Mouse (Mus musculus): ENCODE data around the gene Nrbf2. TPM values are rescaled to one million over a fixed set of nuclear protein-coding genes. Genes with fewer than 3 reads are reported as not detected.

The Nrbf2 gene
- total and polyA plus RNA-seq, 2 experiments from 2014 or later: 15.5 to 34.4 TPM

GRCm38 (mm10) chr10:67320207-67320859 is 35.2 kb upstream of the Nrbf2 start:
- no peak for ATAC-seq (ENCODE audit: low FRiP score)
- Histone ChIP-seq H3K36me3 (ENCODE audit: insufficient read depth, low read length) (no peaks in the 10 kb centered on the region), H3K4me2 (ENCODE audit: low read depth, low read length, poor library complexity, severe bottlenecking) (peak overlapping the region; percentile 39; the same call in 1 of the 2 replicates), H3K9ac (replicated peaks; ENCODE audit: low read length, poor library complexity, severe bottlenecking) (no peak overlapping the region), H3K27me3 (ENCODE audit: insufficient read depth, low read length) (no peaks in the 10 kb centered on the region), H3K9me3 (ENCODE audit: low read length) (no peaks in the 10 kb centered on the region), H3K27ac (ENCODE audit: low read depth, low read length) (no peak overlapping the region), H3K4me3 (ENCODE audit: low read depth, low read length) (no peak overlapping the region), H3K4me1 (ENCODE audit: insufficient read depth, low read length) (no peaks in the 10 kb centered on the region)
- WGBS: 10% methylated on average over 17 of the region's 17 CpGs
- no peak for TF ChIP-seq CTCF (IDR thresholded peaks at IDR 0.05)
- no peak for DNase-seq (ENCODE audit: low spot score)

DNA sequence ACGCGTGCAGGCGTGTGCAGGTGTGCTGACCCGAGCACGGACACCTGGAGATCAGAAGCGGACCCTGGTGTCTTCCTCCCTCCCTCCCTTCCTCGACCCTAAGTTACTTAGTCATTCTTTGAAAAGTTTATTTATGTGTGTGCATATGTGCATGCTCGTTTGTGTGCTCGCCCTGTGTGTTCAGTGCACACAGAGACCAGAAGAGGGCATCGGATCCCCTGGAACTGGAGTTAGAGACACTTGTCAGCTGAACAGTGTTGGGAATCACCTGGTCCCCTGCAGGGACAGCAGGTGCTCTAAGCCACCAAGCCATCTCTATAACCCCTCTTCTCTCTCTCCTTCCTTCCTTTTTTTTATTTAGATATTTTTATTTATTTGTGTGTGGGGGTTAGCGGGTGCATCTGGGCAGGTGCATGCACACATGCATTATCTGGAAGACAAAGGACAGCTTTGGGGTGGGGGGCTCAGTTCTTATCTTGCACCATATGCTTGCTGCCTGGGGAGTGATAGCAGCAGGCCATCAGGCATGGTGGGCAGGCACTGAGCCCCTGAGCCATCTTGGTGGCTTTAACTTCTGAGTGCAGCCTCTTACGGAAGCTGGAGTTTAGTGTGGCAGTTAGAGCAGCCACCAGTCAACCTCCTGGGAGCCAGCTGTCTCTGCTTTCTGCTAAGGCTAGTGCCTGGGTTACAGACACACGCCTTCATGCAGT is 34.1 kb upstream of the Nrbf2 start:
- Histone ChIP-seq H3K9me3 (ENCODE audit: low read length) (no peaks in the 10 kb centered on the region), H3K9ac (replicated peaks; ENCODE audit: low read length, poor library complexity, severe bottlenecking) (no peak overlapping the region), H3K36me3 (ENCODE audit: insufficient read depth, low read length) (no peaks in the 10 kb centered on the region), H3K4me1 (ENCODE audit: insufficient read depth, low read length) (no peaks in the 10 kb centered on the region), H3K27ac (ENCODE audit: low read depth, low read length) (no peak overlapping the region), H3K27me3 (ENCODE audit: insufficient read depth, low read length) (no peaks in the 10 kb centered on the region), H3K4me2 (ENCODE audit: low read depth, low read length, poor library complexity, severe bottlenecking) (no peak overlapping the region), H3K4me3 (ENCODE audit: low read depth, low read length) (no peak overlapping the region)
- 76% methylated on average over 13 of the region's 13 CpGs for WGBS
- DNase-seq (ENCODE audit: low spot score) (no peak), ATAC-seq (ENCODE audit: low FRiP score) (no peak)
- peak; percentile 62 for TF ChIP-seq CTCF (IDR thresholded peaks at IDR 0.05)

DNA sequence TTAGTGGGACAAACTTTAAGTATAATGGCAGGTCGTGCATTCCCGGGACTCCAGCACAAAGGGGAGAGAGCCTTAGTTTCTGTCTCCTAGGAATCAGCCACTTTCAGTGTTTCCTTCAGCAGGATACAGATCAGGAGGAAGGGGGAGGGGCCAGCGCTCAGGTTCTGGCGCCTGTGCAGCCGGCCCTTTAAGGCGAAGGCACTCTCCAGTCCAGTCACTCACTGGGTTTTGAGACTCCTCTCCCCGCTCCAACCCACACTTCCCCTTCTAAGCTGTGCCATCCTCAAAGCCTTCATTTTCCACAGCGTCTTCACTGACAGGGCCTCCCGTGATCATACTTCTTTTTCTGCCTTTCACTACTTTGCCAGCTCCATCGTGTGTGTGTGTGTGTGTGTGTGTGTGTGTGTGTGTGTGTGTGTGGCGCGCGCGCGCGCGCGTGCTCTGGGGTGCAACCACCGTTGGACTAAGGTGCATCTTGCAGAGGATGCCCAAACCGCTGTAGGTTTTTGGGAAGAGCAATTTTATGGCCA is 32.9 kb upstream of the Nrbf2 start:
- Histone ChIP-seq H3K36me3 (ENCODE audit: insufficient read depth, low read length) (no peaks in the 10 kb centered on the region), H3K27me3 (ENCODE audit: insufficient read depth, low read length) (no peaks in the 10 kb centered on the region), H3K4me2 (ENCODE audit: low read depth, low read length, poor library complexity, severe bottlenecking) (peak overlapping the region; percentile 44), H3K9me3 (ENCODE audit: low read length) (no peaks in the 10 kb centered on the region), H3K4me3 (ENCODE audit: low read depth, low read length) (peak overlapping the region; percentile 9), H3K4me1 (ENCODE audit: insufficient read depth, low read length) (no peaks in the 10 kb centered on the region), H3K27ac (ENCODE audit: low read depth, low read length) (no peak overlapping the region), H3K9ac (replicated peaks; ENCODE audit: low read length, poor library complexity, severe bottlenecking) (no peak overlapping the region)
- ATAC-seq (ENCODE audit: low FRiP score): no peak
- no peak for DNase-seq (ENCODE audit: low spot score)
- WGBS: 2% methylated on average over 19 of the region's 20 CpGs
- TF ChIP-seq CTCF (IDR thresholded peaks at IDR 0.05): no peak

DNA sequence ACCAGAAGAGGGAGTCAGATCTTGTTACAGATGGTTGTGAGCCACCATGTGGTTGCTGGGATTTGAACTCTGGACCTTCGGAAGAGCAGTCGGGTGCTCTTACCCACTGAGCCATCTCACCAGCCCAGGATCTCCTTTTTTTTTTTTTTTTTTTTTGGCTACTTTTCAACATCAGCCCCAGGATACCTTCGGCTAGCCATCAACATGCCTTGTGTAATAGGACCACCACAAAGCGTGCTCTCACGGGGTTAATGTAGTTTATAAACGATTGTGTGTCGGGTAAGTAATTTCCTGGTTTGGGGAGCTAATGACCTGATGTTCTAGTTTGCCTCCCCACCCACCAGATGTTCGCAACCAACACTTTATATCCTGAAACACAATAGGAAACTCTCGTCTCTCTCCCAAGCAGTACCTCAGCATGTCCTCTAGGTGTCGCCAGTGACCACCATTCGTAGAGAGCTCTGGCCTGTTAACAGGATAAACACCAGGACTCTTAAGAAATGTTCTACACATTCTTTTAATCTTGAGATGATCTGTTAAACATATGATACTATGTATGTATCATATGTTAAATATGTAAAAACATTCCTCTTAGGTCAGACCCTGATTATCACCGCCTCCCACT is 29.8 kb upstream of the Nrbf2 start:
- ATAC-seq (ENCODE audit: low FRiP score) (peak; percentile 55; the same call in 1 of the 2 replicates), DNase-seq (ENCODE audit: low spot score) (peak; percentile 80)
- Histone ChIP-seq H3K4me3 (ENCODE audit: low read depth, low read length) (no peak overlapping the region), H3K4me1 (ENCODE audit: insufficient read depth, low read length) (no peaks in the 10 kb centered on the region), H3K4me2 (ENCODE audit: low read depth, low read length, poor library complexity, severe bottlenecking) (peak overlapping the region; percentile 12; the same call in 1 of the 2 replicates), H3K27me3 (ENCODE audit: insufficient read depth, low read length) (no peaks in the 10 kb centered on the region), H3K36me3 (ENCODE audit: insufficient read depth, low read length) (no peaks in the 10 kb centered on the region), H3K9me3 (ENCODE audit: low read length) (no peaks in the 10 kb centered on the region), H3K27ac (ENCODE audit: low read depth, low read length) (no peak overlapping the region), H3K9ac (replicated peaks; ENCODE audit: low read length, poor library complexity, severe bottlenecking) (no peak overlapping the region)
- TF ChIP-seq CTCF (IDR thresholded peaks at IDR 0.05): peak; percentile 99
- 22% methylated on average over 12 of the region's 12 CpGs for WGBS

DNA sequence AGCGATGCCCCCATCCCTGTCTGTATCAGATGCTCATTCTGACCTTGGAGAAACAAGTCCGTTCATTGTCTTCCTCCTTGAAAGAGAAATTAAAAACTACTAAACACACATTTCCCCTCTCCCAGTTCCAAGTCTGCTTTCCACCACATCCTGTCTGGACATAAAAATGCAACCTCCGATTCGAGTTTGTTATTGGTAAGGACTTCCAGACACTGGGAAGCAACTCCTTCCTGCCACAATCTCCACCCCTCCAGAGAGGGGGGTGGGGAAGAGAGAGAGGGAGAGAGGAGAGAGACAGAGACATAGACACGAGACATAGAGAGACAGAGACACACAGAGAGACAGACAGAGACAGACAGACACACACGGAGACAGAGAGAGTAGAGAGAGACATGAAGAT is 27.4 kb upstream of the Nrbf2 start:
- 77% methylated on average over 6 of the region's 6 CpGs for WGBS
- DNase-seq (ENCODE audit: low spot score) (no peak), ATAC-seq (ENCODE audit: low FRiP score) (no peak)
- no peak for TF ChIP-seq CTCF (IDR thresholded peaks at IDR 0.05)
- H3K9ac ChIP-seq (replicated peaks; ENCODE audit: low read length, poor library complexity, severe bottlenecking): no peak overlapping the region
- H3K27ac ChIP-seq (ENCODE audit: low read depth, low read length): no peak overlapping the region
- no peak overlapping the region for H3K4me2 ChIP-seq (ENCODE audit: low read depth, low read length, poor library complexity, severe bottlenecking)
- H3K36me3 ChIP-seq (ENCODE audit: insufficient read depth, low read length): no peaks in the 10 kb centered on the region
- H3K4me3 ChIP-seq (ENCODE audit: low read depth, low read length): no peak overlapping the region
- H3K27me3 ChIP-seq (ENCODE audit: insufficient read depth, low read length): no peaks in the 10 kb centered on the region
- H3K9me3 ChIP-seq (ENCODE audit: low read length): no peaks in the 10 kb centered on the region
- H3K4me1 ChIP-seq (ENCODE audit: insufficient read depth, low read length): no peaks in the 10 kb centered on the region
